Mouse (Mus musculus): Measurements from ENCODE around the gene Rab14.

The Rab14 gene

DNA sequence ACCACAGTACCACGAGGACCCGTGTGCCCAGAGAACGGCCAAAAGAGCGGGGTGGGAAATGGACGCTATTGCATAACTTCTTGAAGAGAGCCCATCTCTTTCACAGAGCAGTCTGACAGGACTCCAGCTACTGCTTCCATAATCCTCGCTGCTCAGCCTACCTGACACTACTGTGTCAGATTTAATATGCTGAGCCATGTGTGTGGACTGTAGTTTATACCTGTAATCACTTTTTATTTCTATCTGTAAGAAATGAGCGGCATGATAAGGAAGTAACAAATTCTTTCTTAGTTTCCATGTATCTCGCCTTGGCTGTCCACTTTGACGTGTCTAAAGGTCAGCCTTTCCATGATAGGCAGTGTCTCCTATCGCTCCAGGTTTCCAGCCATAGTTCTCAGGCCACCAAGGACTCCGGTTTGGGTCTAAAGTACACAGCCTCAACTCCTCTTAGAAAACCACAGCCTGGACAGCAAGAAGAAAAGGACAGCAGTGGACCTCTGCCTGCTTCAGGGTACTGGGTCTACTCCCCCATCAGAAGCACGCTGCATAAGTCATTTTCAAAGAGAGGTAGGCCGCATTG is 49.5 kb downstream of the Rab14 start:
- DNase-seq: no peak

DNA sequence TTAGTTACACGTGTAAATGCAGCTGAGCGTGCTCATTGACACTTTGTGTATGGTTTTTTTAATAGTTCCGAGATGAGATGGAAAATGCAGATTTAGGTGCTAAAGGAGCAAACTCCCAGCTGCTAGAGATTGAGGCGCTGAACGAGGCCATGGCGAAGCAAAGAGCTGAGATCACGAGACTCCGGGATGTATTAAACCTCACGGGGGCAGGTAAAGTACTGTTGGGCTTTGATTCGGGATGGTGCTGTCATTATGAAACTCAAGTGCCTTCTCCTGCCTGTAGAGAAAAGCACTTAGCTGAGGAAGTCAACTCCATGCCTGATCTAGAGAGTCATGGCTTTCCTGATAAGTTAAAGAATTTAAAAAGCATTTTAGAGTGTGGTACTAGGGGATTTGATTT is 52.1 kb downstream of the Rab14 start:
- DNase-seq: no peak

DNA sequence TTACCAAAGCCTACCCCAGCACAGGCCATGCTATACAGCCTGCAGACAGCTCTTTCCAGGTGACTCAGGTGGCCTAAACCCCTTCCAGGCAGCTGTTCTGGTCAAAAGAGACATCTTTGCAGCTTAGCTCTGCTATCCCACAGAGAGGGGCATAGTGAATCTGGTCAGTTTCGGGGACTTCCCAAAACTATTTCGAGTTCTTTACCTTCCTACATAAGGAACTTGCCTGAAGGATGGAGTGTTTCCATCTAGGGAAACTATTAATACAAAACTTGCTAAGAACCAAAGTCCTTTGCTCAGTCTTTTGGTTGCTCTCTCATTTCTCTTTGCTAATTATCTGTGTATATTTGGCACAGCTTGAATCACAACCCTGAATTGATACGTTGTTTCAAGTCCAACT is 59.2 kb downstream of the Rab14 start:
- no peak for DNase-seq

DNA sequence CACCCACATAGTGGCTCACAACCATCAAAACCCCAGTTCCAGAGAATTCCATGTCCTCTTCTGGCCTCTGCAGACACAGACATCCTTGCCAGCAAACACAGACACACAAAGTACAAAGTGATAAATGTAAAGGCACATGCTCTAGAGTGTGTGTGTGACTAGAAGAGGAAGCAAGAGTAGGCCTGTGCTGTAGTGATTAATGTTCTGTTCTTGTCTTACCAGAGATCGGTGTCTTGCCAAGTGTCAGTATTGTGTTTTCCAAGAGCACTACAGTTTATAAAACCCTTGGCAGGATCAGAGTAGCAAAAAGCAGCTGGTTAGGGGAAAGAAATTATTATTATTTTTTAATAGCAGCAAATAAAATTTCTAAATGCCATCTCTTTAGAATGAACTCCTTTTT is 62.3 kb downstream of the Rab14 start:
- DNase-seq: no peak

DNA sequence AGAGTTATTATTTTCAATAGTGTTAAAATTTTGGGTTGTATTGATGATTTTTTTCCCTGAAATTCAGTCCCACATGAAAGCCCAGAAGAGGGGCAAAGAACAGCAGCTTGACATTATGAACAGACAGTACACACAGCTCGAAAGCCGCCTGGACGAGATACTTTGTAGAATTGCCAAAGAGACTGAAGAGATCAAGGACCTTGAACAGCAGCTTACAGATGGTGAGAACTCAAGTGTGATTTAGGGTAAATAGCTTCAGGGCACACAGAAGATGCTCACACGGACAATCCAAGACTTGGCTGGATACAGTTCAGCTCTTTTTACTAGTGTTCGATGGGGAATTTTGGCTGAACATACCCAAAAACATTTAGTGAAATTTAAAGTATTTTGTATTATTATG is 67.0 kb downstream of the Rab14 start:
- DNase-seq: no peak

DNA sequence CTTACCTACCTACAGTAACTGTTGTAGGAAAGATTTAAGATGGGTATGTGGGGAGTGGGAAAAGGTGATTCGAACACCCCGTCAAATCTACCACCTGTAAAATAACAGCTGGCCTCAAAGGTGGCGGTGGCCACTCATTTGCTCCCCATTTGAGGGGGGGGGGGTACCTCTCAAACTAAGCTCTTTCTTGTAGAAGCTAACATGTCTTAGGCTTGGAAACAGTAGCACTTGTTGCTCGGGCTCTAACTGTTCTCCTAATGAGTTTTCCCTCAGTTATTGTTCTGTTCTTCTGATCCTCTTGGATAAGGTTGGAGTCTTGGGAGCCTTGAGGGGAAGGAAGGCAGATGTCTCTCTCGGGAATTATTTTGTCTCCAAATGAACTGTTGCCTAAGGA is 68.3 kb downstream of the Rab14 start:
- DNase-seq: no peak

DNA sequence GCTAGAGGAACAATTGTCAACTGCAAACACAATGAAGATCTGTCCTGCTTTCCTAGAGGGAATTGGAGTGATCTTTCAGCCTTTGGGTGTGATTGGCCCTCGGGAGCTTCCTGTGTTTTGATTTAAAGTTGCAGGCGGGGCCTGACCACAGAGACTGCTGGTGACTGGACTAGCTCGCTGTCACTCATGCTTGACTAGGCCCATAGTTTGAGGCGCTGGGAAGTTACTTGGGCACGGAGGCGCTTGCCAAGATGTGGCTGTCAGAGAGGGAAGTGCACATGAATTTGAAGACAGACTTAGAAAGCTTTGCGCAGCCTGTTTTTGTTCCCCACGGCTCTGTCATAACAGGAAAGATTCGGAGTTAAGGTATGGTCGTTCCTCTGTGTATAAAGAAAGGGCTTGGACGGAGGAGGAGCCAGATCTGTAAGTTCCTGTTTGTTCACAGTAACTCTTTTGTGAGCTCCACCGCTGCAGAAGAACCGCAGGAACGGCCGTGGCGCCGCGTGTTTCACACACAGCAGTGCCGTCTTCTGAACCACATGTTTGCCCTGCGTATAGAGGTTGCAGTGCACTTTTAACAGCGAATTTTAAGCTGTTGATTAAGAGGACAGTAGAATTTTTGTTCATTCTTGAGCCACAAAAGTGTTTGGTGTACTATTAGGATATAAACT is 68.8 kb downstream of the Rab14 start:
- peak; percentile 95 for DNase-seq

DNA sequence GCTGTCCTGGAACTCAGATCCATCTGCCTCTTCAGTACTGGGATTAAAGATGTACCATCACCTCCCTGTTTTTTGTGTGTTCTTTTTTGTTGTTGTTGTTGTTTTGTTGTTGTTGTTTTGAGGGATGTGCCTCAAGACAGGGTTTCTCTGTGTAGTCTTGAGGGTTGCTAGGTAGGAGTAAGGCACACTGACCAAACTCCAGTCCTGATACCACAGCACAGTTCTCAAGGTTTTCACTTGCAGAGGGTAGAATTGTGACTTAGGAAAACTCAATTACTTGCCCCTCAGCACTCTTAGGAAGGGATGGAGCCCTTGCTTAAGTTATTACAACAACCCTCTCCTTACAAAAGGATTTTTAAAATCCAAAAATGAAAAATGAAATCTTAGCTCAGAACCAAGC is 69.4 kb downstream of the Rab14 start:
- DNase-seq: no peak
